Mouse (Mus musculus): ENCODE measurements around the gene Myl12a. TPM values are rescaled to one million over a fixed set of nuclear protein-coding genes. Genes with fewer than 3 reads are reported as not detected.
A peak's percentile ranks its signal among the peaks of the same experiment; 100 is the strongest.

The Myl12a gene
- total RNA-seq, 1 experiment from 2014 or later = 311 TPM

DNA sequence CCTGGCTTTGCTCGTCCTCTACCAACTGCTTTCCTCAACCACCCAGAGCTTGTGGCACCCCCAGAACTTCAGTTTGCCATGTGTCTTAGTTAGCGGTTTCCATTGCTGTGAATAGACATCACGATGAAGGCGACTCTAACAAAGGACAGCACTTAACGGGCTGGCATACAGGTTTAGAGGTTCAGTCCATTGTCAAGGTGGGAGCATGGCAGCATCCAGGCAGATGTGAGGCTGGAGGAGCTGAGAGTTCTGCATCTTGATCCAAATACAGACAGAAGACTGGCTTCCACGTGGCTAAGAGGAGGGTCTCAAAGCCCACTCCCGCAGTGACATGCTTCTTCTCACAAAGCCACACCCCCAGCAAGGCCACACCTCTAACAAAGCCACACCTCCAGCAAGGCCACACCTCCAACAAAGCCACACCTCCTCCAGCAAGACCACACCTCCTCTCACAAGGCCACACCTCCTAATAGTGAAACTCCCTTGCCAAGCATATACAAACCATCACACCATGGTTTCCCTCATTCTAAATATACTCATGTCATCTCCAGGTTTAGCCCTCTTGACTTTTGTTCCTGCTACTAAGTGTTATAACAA lies 8.1 kb upstream of the Myl12a start:
- no peak for DNase-seq

DNA sequence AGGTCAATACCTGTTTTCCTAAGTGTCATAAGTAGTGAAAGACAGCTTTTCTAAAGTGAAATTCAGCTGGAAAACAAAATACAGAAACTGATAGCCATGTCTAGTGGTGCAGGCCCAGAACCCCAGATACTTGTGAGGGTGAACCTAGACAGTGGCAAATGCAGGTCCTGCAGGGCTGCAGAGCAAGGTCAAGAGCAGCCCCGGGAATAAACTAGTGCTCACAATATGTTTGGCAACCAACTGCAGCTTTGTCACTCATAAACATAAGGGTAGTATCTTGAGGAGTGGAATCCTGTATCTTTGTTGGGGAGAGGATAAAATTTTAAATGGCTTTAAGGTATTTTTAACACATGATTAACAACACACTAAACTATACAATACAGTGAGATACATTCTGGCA lies 7.1 kb upstream of the Myl12a start:
- DNase-seq = no peak

GRCm38 (mm10) chr17:71008676-71009075 lies 6.0 kb upstream of the Myl12a start:
- DNase-seq = no peak

DNA sequence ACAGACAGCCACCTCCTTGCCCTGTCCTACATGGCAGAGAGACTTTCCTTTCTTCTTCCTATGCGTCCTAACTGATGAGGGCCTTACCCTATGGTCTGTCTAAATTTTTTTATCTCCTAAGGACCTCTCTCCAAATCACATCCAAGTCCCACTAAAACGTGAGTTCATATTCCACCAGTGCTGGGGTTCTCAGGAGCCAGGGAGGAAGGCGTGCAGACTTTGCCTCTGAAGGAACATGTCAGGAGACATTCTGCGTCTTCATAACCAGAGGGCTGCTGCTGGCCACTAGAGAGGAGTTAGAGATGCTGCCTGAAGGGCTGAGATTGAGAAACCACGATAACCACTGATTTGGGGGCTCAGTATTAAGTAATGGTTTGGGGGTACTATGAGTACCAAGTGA lies 4.3 kb upstream of the Myl12a start:
- no peak for DNase-seq

GRCm38 (mm10) chr17:71004186-71004960 lies 1.7 kb upstream of the Myl12a start:
- DNase-seq = no peak

DNA sequence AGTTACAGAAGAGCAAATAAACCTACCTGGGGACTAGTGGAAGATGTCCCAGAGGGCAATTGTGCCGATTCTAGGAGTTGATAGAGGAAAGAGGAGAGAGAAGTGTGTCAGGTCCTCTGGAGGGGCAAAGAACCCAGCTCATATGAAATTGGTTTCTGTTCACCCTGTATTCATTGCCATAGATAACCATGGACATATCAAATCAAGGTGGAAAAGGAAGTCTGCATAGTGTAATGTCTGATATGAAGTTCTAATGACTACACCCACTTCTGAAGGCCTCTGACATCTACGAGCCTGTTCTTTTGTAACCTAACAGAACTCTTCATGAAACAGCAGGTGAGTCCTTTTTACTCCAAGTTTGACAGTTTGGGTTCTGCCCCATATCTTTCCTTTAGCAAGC lies 1.0 kb upstream of the Myl12a start:
- no peak for DNase-seq

GRCm38 (mm10) chr17:71003112-71003511 lies 434 bp upstream of the Myl12a start:
- DNase-seq = no peak

DNA sequence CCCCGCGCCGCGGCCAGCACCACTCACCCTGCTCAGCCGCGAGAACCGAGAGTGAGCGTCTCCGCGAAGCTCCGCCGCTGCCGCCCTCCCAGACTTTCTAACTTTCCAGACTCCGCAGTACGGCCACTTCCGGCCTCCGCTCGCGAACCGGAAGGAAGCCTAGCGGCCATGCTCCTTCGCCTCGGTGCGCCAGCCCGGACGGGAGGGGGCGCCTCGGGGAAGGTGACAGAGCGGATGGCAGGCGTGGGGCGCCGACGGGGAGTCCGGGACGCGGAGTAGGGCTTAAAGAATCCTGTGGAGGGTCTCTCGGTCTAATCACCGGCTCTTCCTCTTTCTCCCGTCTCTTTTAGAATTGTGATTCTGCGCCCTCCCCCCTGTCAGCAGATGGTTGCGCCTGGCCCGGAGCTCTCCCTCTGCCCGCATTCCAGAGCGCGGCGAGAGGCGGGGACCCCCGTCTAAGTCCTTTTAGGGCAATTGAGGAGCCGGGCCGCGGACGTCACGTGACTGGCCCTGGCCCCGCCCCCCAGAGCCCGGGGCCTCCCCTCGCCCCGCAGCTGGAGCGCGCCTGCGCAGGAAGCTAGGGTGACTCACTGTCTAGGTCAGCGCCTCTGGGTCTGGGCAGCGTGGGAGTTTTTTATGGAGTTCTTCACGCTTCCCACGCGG lies 466 bp downstream of the Myl12a start, which contains the start of gene Myom1:
Gene Myom1, plus strand, starts transcription at position 553 of the 663 bp plus-strand sequence.
- peak; percentile 100 for DNase-seq

DNA sequence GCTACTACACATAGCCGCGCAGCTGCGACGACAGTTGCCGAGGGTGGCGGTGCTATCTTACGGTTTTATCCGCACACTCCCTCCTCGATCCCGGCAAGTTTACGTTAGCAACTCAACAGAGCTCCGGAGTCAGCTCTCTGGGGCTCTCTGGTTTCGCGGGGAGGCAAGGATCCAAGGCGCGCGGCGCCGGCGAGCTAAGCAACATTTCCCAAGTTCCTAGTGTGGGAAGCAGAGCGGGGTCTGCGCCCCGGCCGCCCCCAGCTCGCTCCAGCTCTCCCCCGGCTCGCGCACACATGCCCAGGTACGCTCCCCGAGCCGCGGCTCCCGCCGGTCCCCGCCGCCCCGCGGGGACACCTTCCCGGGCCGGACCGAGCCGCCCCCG lies 988 bp downstream of the Myl12a start:
- DNase-seq = peak; percentile 78

DNA sequence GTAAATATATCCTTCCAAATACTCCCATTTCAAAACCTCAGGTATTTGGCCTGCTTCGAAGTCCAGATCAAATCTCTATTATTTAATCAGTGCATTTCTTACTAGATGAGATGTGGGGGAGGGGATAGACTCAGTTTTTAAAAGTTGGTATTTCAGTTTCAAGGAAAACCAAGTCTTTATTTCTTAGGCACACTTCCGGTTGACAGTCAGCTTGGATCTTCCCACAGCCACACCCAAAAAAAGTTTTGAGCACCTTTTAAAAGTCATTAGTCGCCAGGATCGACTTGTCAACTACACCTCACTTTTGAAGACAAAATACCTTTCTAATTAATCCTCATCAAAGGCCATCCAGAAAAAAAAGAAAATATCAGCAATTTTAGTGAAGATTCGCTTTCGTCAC lies 1.6 kb downstream of the Myl12a start:
- DNase-seq = no peak

GRCm38 (mm10) chr17:71000255-71000654 lies 2.4 kb downstream of the Myl12a start:
- DNase-seq = no peak

GRCm38 (mm10) chr17:70999187-70999586 lies 3.5 kb downstream of the Myl12a start:
- no peak for DNase-seq

- no peak for DNase-seq
These were observed 4.2 kb downstream of the Myl12a start for GRCm38 (mm10) chr17:70998400-70998975.

GRCm38 (mm10) chr17:70997836-70998235 lies 4.8 kb downstream of the Myl12a start:
- no peak for DNase-seq

GRCm38 (mm10) chr17:70995551-70995950 lies 7.1 kb downstream of the Myl12a start:
- DNase-seq = no peak

GRCm38 (mm10) chr17:70994671-70995070 lies 8.0 kb downstream of the Myl12a start:
- DNase-seq = no peak

DNA sequence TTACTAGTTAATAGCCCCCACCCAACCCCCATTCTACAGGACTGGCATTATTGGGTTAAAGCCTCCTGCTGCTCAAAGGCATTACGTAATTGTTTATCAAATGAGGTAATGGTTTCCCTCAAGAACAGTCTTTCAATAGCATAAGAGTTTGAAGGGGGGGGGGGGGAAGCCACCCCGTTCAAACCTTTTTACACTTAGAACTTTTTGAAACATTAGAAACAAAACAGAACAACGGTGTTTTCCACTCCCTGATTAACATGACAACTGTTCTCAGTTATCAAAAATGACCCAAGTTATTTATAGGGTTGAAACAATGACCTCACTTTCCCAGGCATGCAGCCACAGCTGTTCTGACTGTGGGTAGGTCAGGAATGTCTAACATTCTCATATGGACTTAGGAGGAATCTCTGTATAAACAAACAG lies 9.3 kb downstream of the Myl12a start:
- DNase-seq = peak; percentile 33

DNA sequence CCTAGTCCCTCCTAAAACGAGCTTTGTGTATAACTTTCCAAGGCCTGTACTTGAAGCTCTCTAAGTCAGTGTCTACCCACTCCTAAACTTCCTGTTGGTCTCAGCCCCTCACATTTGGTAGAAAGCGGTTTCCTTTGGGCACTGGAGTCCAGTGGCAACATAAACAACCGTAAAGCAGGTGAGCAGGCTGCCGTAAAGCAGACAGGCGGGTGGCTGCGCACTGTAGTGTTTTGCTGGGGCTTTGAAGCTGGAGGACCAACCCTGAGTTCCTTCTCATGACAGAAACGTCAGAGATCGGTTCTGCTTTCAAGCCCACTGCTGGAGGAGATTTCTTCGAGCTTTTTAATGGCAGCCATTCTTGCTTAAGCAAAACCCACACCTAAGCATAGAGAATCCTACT lies 10.0 kb downstream of the Myl12a start:
- no peak for DNase-seq

GRCm38 (mm10) chr17:70991706-70992625 lies 10.7 kb downstream of the Myl12a start:
- DNase-seq = peak; percentile 50

- DNase-seq = peak; percentile 93
These were observed 12.0 kb downstream of the Myl12a start for GRCm38 (mm10) chr17:70990403-70991303.

DNA sequence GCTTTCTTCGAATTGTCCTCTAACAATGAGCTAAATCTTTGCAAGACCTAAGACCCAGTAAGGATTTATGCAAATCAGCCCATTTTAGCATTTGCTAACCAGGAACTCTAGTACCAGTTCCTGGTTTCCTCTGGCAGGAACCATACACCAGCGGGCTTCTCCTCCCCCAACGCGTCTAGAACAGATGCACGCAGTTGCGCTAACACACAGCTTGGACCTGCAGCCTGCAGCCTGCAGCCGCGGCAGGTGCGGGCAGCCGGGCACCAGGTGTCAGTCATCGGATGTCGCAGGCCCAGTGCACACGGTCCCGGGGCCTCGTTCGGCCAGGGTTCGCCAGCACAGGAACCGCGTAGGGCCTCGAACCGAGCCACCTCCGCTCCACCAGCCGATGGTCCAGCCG lies 12.7 kb downstream of the Myl12a start:
- no peak for DNase-seq
